Mouse (Mus musculus): ENCODE results near the gene Nxn. TPM values are rescaled to one million over a fixed set of nuclear protein-coding genes. Genes with fewer than 3 reads are reported as not detected.
A peak's percentile ranks its signal among the peaks of the same experiment; 100 is the strongest.

Gene Nxn
- polyA plus RNA-seq, 1 experiment from 2014 or later, result 52.3 TPM

GRCm38 (mm10) chr11:76355425-76355824 is 43.5 kb downstream of the Nxn start:
- WGBS, result 86% methylated on average over 6 of the region's 6 CpGs
- ATAC-seq (replicated peaks; ENCODE audit: low FRiP score), result no peak
- DNase-seq (ENCODE audit: low spot score), result no peak
- H3K4me3 ChIP-seq (ENCODE audit: low read depth, low read length), result no peak overlapping the region
- H3K36me3 ChIP-seq (ENCODE audit: control insufficient read depth, insufficient read depth, low read length), result no peaks in the 10 kb centered on the region
- no peaks in the 10 kb centered on the region for H3K9me3 ChIP-seq (ENCODE audit: control insufficient read depth, low read length)
- no peak overlapping the region for H3K27ac ChIP-seq (ENCODE audit: low read depth, low read length)
- H3K4me1 ChIP-seq (replicated peaks; ENCODE audit: control insufficient read depth, insufficient read depth, low read length), result peaks cover 49% of the 10 kb centered on the region
- no peaks in the 10 kb centered on the region for H3K27me3 ChIP-seq (ENCODE audit: control insufficient read depth, insufficient read depth, low read length)
- no peak overlapping the region for H3K9ac ChIP-seq (ENCODE audit: low read length)
- no peak overlapping the region for H3K4me2 ChIP-seq (ENCODE audit: low read depth, low read length, severe bottlenecking)

- DNase-seq (ENCODE audit: low spot score), result no peak
- no peak for ATAC-seq (replicated peaks; ENCODE audit: low FRiP score)
- no peaks in the 10 kb centered on the region for H3K27me3 ChIP-seq (ENCODE audit: control insufficient read depth, insufficient read depth, low read length)
- H3K4me1 ChIP-seq (replicated peaks; ENCODE audit: control insufficient read depth, insufficient read depth, low read length), result peaks cover 51% of the 10 kb centered on the region
- 0 out of 2 replicates have a peak overlapping the region, but pooled peaks have one; percentile 14 for H3K9ac ChIP-seq (ENCODE audit: low read length)
- H3K4me3 ChIP-seq (ENCODE audit: low read depth, low read length), result no peak overlapping the region
- no peaks in the 10 kb centered on the region for H3K36me3 ChIP-seq (ENCODE audit: control insufficient read depth, insufficient read depth, low read length)
- WGBS, result 49% methylated on average over 16 of the region's 16 CpGs
- H3K4me2 ChIP-seq (ENCODE audit: low read depth, low read length, severe bottlenecking), result no peak overlapping the region
- H3K27ac ChIP-seq (ENCODE audit: low read depth, low read length), result peak overlapping the region; percentile 27
- H3K9me3 ChIP-seq (ENCODE audit: control insufficient read depth, low read length), result no peaks in the 10 kb centered on the region
Observed at GRCm38 (mm10) chr11:76352861-76353558, 45.9 kb downstream of the Nxn start.

- WGBS, result 14% methylated on average over 3 of the region's 3 CpGs
- peak overlapping the region; percentile 53; the same call in 1 of the 2 replicates for H3K27ac ChIP-seq (ENCODE audit: low read depth, low read length)
- H3K4me1 ChIP-seq (replicated peaks; ENCODE audit: control insufficient read depth, insufficient read depth, low read length), result peaks cover 44% of the 10 kb centered on the region
Observed at GRCm38 (mm10) chr11:76351624-76352011, 47.3 kb downstream of the Nxn start.

GRCm38 (mm10) chr11:76350931-76351623 is 47.9 kb downstream of the Nxn start:
- H3K9ac ChIP-seq (ENCODE audit: low read length), result peak overlapping the region; percentile 23
- peaks cover 44% of the 10 kb centered on the region for H3K4me1 ChIP-seq (replicated peaks; ENCODE audit: control insufficient read depth, insufficient read depth, low read length)
- H3K4me2 ChIP-seq (ENCODE audit: low read depth, low read length, severe bottlenecking), result 0 out of 2 replicates have a peak overlapping the region, but pooled peaks have one; percentile 8
- ATAC-seq (replicated peaks; ENCODE audit: low FRiP score), result 0 out of 2 replicates have a peak, but pooled peaks have one; percentile 63
- H3K27ac ChIP-seq (ENCODE audit: low read depth, low read length), result peak overlapping the region; percentile 53
- no peaks in the 10 kb centered on the region for H3K36me3 ChIP-seq (ENCODE audit: control insufficient read depth, insufficient read depth, low read length)
- WGBS, result 14% methylated on average over 10 of the region's 10 CpGs
- DNase-seq (ENCODE audit: low spot score), result no peak
- no peaks in the 10 kb centered on the region for H3K9me3 ChIP-seq (ENCODE audit: control insufficient read depth, low read length)
- no peaks in the 10 kb centered on the region for H3K27me3 ChIP-seq (ENCODE audit: control insufficient read depth, insufficient read depth, low read length)
- no peak overlapping the region for H3K4me3 ChIP-seq (ENCODE audit: low read depth, low read length)

More at GRCm38 (mm10) chr11:76351624-76352011, 47.3 kb downstream of the Nxn start:
- no peak overlapping the region for H3K4me2 ChIP-seq (ENCODE audit: low read depth, low read length, severe bottlenecking)
- no peak overlapping the region for H3K9ac ChIP-seq (ENCODE audit: low read length)
- H3K9me3 ChIP-seq (ENCODE audit: control insufficient read depth, low read length), result no peaks in the 10 kb centered on the region
- H3K36me3 ChIP-seq (ENCODE audit: control insufficient read depth, insufficient read depth, low read length), result no peaks in the 10 kb centered on the region
- ATAC-seq (replicated peaks; ENCODE audit: low FRiP score) (no peak), DNase-seq (ENCODE audit: low spot score) (no peak)
- no peaks in the 10 kb centered on the region for H3K27me3 ChIP-seq (ENCODE audit: control insufficient read depth, insufficient read depth, low read length)
- H3K4me3 ChIP-seq (ENCODE audit: low read depth, low read length), result no peak overlapping the region

GRCm38 (mm10) chr11:76349833-76350232 is 49.1 kb downstream of the Nxn start:
- Histone ChIP-seq H3K4me3 (ENCODE audit: low read depth, low read length) (no peak overlapping the region), H3K36me3 (ENCODE audit: control insufficient read depth, insufficient read depth, low read length) (no peaks in the 10 kb centered on the region), H3K9me3 (ENCODE audit: control insufficient read depth, low read length) (no peaks in the 10 kb centered on the region), H3K9ac (ENCODE audit: low read length) (no peak overlapping the region), H3K4me2 (ENCODE audit: low read depth, low read length, severe bottlenecking) (no peak overlapping the region), H3K27ac (ENCODE audit: low read depth, low read length) (peak overlapping the region; percentile 37), H3K27me3 (ENCODE audit: control insufficient read depth, insufficient read depth, low read length) (no peaks in the 10 kb centered on the region), H3K4me1 (replicated peaks; ENCODE audit: control insufficient read depth, insufficient read depth, low read length) (peaks cover 44% of the 10 kb centered on the region)
- ATAC-seq (replicated peaks; ENCODE audit: low FRiP score), result no peak
- DNase-seq (ENCODE audit: low spot score), result no peak
- WGBS, result 52% methylated on average over 5 of the region's 5 CpGs

- no peak overlapping the region for H3K4me3 ChIP-seq (ENCODE audit: low read depth, low read length)
- H3K4me1 ChIP-seq (replicated peaks; ENCODE audit: control insufficient read depth, insufficient read depth, low read length), result peaks cover 36% of the 10 kb centered on the region
- H3K27ac ChIP-seq (ENCODE audit: low read depth, low read length), result no peak overlapping the region
- no peak overlapping the region for H3K9ac ChIP-seq (ENCODE audit: low read length)
- no peaks in the 10 kb centered on the region for H3K36me3 ChIP-seq (ENCODE audit: control insufficient read depth, insufficient read depth, low read length)
- ATAC-seq (replicated peaks; ENCODE audit: low FRiP score) (no peak), DNase-seq (ENCODE audit: low spot score) (no peak)
- 35% methylated on average over 4 of the region's 4 CpGs for WGBS
- no peaks in the 10 kb centered on the region for H3K9me3 ChIP-seq (ENCODE audit: control insufficient read depth, low read length)
- no peak overlapping the region for H3K4me2 ChIP-seq (ENCODE audit: low read depth, low read length, severe bottlenecking)
- H3K27me3 ChIP-seq (ENCODE audit: control insufficient read depth, insufficient read depth, low read length), result no peaks in the 10 kb centered on the region
Observed at GRCm38 (mm10) chr11:76347589-76347988, 51.4 kb downstream of the Nxn start.

- Histone ChIP-seq H3K9ac (ENCODE audit: low read length) (no peak overlapping the region), H3K9me3 (ENCODE audit: control insufficient read depth, low read length) (no peaks in the 10 kb centered on the region), H3K4me3 (ENCODE audit: low read depth, low read length) (no peak overlapping the region), H3K27ac (ENCODE audit: low read depth, low read length) (peak overlapping the region; percentile 8; the same call in 1 of the 2 replicates), H3K27me3 (ENCODE audit: control insufficient read depth, insufficient read depth, low read length) (no peaks in the 10 kb centered on the region), H3K36me3 (ENCODE audit: control insufficient read depth, insufficient read depth, low read length) (no peaks in the 10 kb centered on the region), H3K4me1 (replicated peaks; ENCODE audit: control insufficient read depth, insufficient read depth, low read length) (peaks cover 2% of the 10 kb centered on the region; the same call in 1 of the 2 replicates), H3K4me2 (ENCODE audit: low read depth, low read length, severe bottlenecking) (no peak overlapping the region)
- WGBS, result 52% methylated on average over 9 of the region's 9 CpGs
- no peak for DNase-seq (ENCODE audit: low spot score)
- ATAC-seq (replicated peaks; ENCODE audit: low FRiP score), result no peak
Observed at GRCm38 (mm10) chr11:76343031-76343430, 55.9 kb downstream of the Nxn start.

GRCm38 (mm10) chr11:76341884-76342645 is 56.9 kb downstream of the Nxn start:
- H3K4me1 ChIP-seq (replicated peaks; ENCODE audit: control insufficient read depth, insufficient read depth, low read length), result peaks cover 2% of the 10 kb centered on the region; the same call in 1 of the 2 replicates
- ATAC-seq (replicated peaks; ENCODE audit: low FRiP score) (no peak), DNase-seq (ENCODE audit: low spot score) (no peak)
- H3K4me2 ChIP-seq (ENCODE audit: low read depth, low read length, severe bottlenecking), result no peak overlapping the region
- no peaks in the 10 kb centered on the region for H3K9me3 ChIP-seq (ENCODE audit: control insufficient read depth, low read length)
- H3K27me3 ChIP-seq (ENCODE audit: control insufficient read depth, insufficient read depth, low read length), result no peaks in the 10 kb centered on the region
- 84% methylated on average over 14 of the region's 14 CpGs for whole genome bisulfite sequencing
- no peak overlapping the region for H3K4me3 ChIP-seq (ENCODE audit: low read depth, low read length)
- H3K9ac ChIP-seq (ENCODE audit: low read length), result no peak overlapping the region
- no peak overlapping the region for H3K27ac ChIP-seq (ENCODE audit: low read depth, low read length)
- no peaks in the 10 kb centered on the region for H3K36me3 ChIP-seq (ENCODE audit: control insufficient read depth, insufficient read depth, low read length)

All from forebrain, embryonic 11.5 days (tissue).